Mouse (Mus musculus) left cerebral cortex, adult 8-10 months (tissue): ENCODE measurements around the gene Prdm2. TPM values are rescaled to one million over a fixed set of nuclear protein-coding genes. Genes with fewer than 3 reads are reported as not detected.

Experiments
- DNase-seq, 2 experiments: peaks; one replicate each; pipeline ENCODE4 v3.0.0; 2022; ENCODE audit warnings: low spot score in 2 of 2
- total RNA-seq, 4 experiments: library from RNA; stranded (reverse); gene quantifications; 2 replicates each; pipeline ENCODE4 v1.2.4; 2022

Prdm2 gene
- total RNA-seq, 4 experiments from 2014 or later: 35.9 to 40.1 (median 39.0) TPM

- DNase-seq: no peak
Observed at GRCm38 (mm10) chr4:143154571-143154970, 58.2 kb downstream of the Prdm2 start.

- DNase-seq: no peak
Observed at GRCm38 (mm10) chr4:143152634-143153033, 60.2 kb downstream of the Prdm2 start.

DNA sequence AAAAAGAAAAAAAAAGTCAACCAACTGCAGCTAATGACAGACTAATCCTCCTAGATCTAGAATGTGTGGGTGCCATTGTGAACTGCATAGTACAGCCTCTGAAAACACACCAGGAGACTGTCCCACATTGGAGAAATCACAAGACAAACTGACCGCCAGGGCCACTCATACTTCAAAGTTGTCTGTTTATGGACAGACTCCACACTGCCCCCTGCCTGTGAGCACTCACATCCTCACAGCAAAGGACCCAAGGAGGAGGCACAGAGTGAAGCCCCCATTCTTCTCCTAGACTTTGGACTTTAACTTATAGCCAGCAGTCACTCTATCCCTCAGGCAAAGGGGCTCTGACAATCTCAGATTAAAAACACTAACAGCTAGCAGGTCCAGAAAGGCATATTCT is 61.5 kb downstream of the Prdm2 start:
- no peak for DNase-seq

DNA sequence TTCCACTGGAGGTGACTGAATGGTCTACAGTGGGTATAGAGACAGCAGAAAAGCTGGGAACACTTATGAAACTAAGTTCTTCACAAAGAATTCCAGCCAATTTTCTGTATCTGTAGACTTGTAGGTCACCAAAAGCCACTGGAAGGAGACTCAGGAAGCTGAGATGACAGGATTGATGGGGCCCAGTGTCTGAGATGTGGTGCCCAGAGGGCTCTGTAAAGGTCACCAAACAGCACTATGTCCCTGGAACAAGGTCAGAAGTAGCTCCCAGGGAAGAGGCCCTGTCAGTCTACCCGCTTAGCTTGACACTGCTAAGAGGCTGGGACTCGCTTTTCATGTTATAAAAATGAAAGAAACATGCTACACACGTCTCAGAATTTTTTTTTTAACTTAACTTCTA is 65.1 kb downstream of the Prdm2 start:
- no peak for DNase-seq

GRCm38 (mm10) chr4:143143615-143144014 is 69.2 kb downstream of the Prdm2 start:
- no peak for DNase-seq

DNA sequence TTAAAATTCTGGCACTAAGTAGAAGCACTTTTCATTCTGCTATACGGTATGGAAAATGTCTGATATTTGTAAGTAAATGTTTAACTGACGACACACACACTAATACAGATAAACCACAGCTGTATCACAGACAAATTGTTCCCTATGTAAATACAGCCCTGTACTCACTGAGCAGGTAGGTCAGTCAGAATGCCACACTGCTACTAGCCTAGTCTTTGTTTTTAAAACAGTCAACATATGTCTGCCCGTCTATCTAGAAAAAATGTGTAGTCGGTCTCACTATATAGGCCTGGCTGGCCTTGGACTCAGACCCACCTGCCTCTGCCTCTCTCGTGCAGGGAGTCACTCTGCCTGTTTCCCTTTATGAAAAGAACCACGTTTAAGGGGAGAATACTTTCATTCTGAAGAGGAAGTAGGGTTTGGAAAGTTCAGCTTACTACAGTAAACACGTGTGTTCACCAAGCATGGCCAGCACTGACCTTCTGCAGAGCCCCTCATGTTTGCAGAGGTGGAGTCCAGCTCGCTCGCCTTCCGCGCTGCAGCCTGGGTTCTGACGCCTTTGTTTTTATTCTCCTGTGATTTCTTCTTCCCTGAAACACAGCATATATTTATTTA is 71.0 kb downstream of the Prdm2 start:
- no peak for DNase-seq

DNA sequence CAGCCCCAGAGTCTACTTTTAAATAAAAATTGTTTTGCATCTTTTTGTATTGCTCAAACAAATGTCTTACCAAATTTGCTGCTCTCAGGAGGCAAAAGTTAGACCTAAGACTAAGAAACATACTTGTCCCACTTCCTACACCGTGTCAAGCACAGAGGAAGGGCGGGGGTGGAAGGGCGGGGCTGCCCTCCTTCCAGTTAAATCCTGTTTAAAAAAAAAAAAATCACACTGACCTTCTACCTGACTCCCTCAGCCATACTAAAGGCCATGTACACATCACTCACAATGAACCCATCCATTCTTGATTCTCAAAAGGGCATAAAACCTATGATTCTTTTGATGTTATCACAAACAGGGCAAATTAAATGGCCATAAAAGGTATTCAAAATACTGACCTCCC is 71.9 kb downstream of the Prdm2 start:
- DNase-seq: no peak

GRCm38 (mm10) chr4:143132433-143132832 is 80.4 kb downstream of the Prdm2 start:
- DNase-seq: peak in 1 of 2 experiments; percentile 61

- DNase-seq: no peak
Observed at GRCm38 (mm10) chr4:143130441-143130840, 82.4 kb downstream of the Prdm2 start.

GRCm38 (mm10) chr4:143129261-143129760 is 83.5 kb downstream of the Prdm2 start:
- DNase-seq: no peak

DNA sequence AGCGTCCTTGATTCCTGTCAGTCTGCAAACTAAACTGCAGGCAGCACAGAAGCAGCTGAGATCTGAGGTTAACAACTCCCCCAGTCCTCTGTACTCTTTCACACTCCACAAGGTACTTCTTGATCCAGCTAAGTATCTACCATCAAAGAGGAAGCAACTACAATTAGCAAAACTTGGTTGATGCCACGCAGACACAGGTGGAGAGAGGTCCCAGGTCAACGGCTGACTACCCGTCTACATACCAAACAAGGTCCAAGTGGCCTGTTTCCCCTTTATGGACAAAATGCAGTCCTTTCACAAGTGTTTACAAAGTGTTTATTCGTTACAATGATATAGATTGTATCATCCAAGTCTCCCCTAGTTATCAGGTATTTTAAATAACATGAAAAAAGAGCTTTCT is 85.6 kb downstream of the Prdm2 start:
- DNase-seq: no peak

- peak in 1 of 2 experiments; percentile 53 for DNase-seq
Observed at GRCm38 (mm10) chr4:143126476-143126875, 86.3 kb downstream of the Prdm2 start.

- DNase-seq: no peak
Observed at GRCm38 (mm10) chr4:143125290-143125689, 87.5 kb downstream of the Prdm2 start.

DNA sequence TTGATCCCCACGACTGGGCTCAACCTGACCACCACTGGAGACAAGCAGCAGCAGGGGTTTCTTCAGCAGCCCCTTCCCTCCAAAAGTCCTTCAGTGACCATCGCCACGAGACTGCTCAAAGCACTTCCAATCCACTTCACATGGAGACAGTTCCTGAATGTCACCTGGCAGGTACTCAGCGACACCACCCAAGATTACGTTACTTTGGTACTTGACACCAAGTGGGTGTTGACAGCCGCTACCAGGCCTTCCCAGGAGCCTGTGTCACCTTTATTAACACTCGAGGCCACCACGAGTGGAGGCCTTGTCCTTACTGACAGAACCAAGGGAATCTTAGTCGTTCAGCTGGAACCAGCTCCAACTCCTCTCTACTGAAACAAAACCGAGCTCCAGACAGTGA is 89.8 kb downstream of the Prdm2 start:
- no peak for DNase-seq

- DNase-seq: no peak
Observed at GRCm38 (mm10) chr4:143121174-143121573, 91.6 kb downstream of the Prdm2 start.

DNA sequence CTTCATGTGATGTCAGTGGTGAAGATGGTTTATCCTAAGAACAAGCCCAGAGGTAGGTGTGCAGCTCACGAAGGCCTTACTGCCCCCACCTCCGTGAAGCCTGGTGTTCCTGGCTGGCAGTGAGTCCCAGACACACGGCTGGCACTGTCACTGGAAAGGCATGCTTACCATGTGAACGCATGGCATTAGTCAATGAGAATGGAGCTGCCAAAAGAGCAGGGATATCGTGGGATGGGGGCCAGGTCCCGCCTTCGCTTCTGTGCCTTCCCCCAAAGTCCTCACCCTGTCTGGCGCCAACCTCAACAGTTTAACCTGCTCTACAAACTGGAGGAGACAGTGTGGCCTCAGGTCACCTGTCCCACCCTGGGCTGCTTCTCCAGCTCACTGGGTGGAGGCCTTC is 92.8 kb downstream of the Prdm2 start:
- DNase-seq: no peak

DNA sequence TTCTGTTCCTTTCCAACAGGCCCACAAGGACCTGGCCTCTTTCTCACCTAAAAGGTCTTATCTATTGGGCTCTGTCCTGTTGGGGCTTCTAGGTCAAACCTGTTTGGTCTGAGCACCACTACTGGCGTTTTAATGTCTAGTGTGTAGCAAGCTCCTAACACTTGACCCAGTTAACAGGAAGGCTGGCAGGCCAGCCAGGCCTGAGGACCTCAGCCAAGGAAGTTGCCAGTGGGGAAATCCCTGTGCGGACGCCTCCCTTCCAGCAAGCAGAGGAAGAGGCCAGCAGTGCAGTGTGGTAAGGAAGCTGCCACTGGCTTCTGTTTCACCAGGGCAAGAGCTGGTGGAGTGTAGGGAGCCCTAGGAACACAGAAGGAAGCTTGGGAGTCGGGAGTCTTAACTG is 94.0 kb downstream of the Prdm2 start:
- DNase-seq: no peak

GRCm38 (mm10) chr4:143115851-143116250 is 96.9 kb downstream of the Prdm2 start:
- DNase-seq: no peak

GRCm38 (mm10) chr4:143114232-143114979 is 98.4 kb downstream of the Prdm2 start:
- no peak for DNase-seq

DNA sequence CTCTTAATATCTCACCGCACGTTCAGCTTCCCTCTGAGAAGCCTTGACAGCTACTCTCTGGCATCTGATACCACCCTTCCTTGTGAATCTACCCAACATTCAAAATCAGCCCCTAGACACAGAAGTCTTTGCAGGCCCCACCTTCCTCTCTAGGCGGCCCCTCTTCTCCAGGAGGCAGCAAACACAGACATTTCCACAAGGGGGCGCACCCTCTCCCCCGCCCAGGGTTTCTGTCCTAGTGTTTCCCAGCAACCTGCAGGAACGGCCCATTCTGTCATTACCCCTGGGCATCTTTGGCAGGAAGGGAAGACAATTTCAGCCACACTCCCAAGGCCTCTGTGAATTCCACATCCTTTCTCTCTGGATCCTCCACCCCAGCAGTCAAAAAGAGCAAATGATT is 99.8 kb downstream of the Prdm2 start:
- DNase-seq: no peak

GRCm38 (mm10) chr4:143112439-143112838 is 100.4 kb downstream of the Prdm2 start:
- DNase-seq: no peak

- peak in 1 of 2 experiments; percentile 46 for DNase-seq
Observed at GRCm38 (mm10) chr4:143111872-143112271, 100.9 kb downstream of the Prdm2 start.

GRCm38 (mm10) chr4:143108552-143108951 is 104.2 kb downstream of the Prdm2 start:
- DNase-seq: no peak
